Mouse (Mus musculus) erythroblast, embryonic 14.5 days (primary cell): ENCODE data around the gene Nrros.

Experiments
- GATA1 ChIP-seq: IDR thresholded peaks from 2 replicates; pipeline ENCODE4 v1.6.1; 2012; ENCODE audit warnings: low read length, inconsistent platforms, mixed read lengths
- TAL1 ChIP-seq: IDR thresholded peaks from 3 replicates; pipeline ENCODE4 v1.6.1; 2012; ENCODE audit warnings: low read length, inconsistent platforms, mixed read lengths

DNA sequence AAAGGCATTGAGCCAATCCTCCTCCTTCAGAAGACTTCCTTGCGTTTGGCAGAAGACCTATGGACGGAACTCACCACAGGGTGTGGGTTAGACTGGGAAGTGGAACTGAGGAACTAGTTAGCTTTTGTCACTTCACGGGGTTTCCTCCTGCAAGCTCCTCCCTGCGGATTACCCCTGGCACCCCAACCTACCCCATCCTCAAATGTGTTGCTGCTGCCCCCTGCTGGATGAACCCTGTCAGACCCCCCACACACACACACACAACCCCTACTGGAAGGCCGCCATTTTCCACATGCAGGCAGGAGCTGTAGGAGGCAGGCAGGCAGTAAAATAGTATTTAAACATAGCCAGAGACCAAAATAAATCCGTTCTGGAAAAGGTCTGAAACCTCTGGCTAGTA is 37.3 kb upstream of the Nrros start:
- TF ChIP-seq GATA1 (no peak), TAL1 (no peak)
